Mouse (Mus musculus) heart, embryonic 12.5 days (tissue): Measurements from ENCODE around the gene Pafah1b3. TPM values are rescaled to one million over a fixed set of nuclear protein-coding genes. Genes with fewer than 3 reads are reported as not detected.

Source experiments
- ATAC-seq: fragments of 200-750 bp; cut with Nextera tagmentation; 2 replicates; pipeline ENCODE4 v1.8.0; 2017; ENCODE audit warnings: moderate TSS enrichment, moderate library complexity; ENCODE audit not compliant: insufficient number of reproducible peaks, low FRiP score
- H3K27ac ChIP-seq: fragments of 300-500 bp; sonication (generic); 2 replicates; pipeline ENCODE4 v1.5.1; 2016; ENCODE audit warnings: mild to moderate bottlenecking, moderate library complexity; ENCODE audit not compliant: poor library complexity, severe bottlenecking
- H3K27me3 ChIP-seq: fragments of 300-500 bp; sonication (generic); replicated peaks from 2 replicates; pipeline ENCODE4 v1.6.1; 2016; ENCODE audit warnings: mild to moderate bottlenecking, moderate library complexity
- H3K36me3 ChIP-seq: fragments of 300-500 bp; sonication (generic); 2 replicates; pipeline ENCODE4 v1.6.1; 2016; ENCODE audit warnings: mild to moderate bottlenecking, moderate library complexity
- H3K4me1 ChIP-seq: fragments of 300-500 bp; sonication (generic); replicated peaks from 2 replicates; pipeline ENCODE4 v1.6.1; 2016; ENCODE audit warnings: mild to moderate bottlenecking
- H3K4me2 ChIP-seq: fragments of 300-500 bp; sonication (generic); 2 replicates; pipeline ENCODE4 v1.6.1; 2016; ENCODE audit warnings: mild to moderate bottlenecking, moderate library complexity
- H3K4me3 ChIP-seq: fragments of 300-500 bp; sonication (generic); 2 replicates; pipeline ENCODE4 v1.5.1; 2016; ENCODE audit warnings: mild to moderate bottlenecking
- H3K9ac ChIP-seq: fragments of 300-500 bp; sonication (generic); 2 replicates; pipeline ENCODE4 v1.6.1; 2016; ENCODE audit warnings: mild to moderate bottlenecking, moderate library complexity
- H3K9me3 ChIP-seq: fragments of 300-500 bp; sonication (generic); replicated peaks from 2 replicates; pipeline ENCODE4 v1.6.1; 2016; ENCODE audit warnings: mild to moderate bottlenecking, moderate library complexity
- WGBS: fragments of 180-500 bp; shearing (Covaris S2); methylation state at CpG from one replicate; pipeline ENCODE4 v1.1.7; 2016; 5-methylcytosine and 5-hydroxymethylcytosine counted together
- polyA plus RNA-seq: library from polyadenylated mRNA; unstranded; fragments of >200 nt; fragmentation: Nextera tagmentation; extraction: Ambion mirVana; gene quantifications from 2 replicates; pipeline ENCODE4 v1.2.1, GENCODE M21; 2016

Pafah1b3 gene
- polyA plus RNA-seq, 1 experiment from 2014 or later = 131 TPM

DNA sequence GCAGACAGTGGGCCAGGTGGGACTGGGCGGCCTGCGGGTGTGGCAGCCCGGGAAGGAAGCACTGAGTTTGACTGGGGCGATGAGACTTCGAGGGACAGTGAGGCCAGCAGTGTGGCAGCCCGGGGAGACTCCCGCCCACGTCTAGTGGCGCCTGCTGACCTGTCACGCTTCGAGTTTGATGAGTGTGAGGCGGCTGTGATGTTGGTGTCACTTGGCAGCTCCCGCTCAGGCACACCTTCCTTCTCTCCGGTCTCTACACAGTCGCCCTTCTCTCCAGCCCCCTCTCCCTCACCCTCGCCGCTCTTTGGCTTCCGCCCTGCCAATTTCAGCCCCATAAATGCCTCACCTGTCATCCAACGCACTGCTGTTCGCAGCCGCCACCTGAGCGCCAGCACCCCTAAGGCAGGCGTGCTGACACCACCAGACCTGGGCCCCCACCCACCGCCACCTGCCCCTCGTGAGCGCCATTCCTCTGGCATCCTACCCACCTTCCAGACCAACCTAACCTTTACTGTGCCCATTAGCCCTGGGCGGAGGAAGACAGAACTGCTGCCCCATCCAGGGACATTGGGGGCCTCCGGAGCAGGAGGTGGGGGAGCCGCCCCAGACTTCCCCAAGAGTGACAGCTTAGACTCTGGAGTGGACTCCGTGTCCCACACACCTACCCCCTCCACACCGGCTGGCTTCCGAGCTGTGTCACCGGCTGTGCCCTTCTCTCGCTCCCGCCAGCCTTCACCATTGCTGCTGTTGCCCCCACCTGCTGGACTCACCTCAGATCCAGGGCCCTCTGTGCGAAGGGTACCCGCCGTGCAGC, 25.1 kb downstream of the Pafah1b3 start:
- no peak for ATAC-seq
- Histone ChIP-seq H3K27me3 (no peaks in the 10 kb centered on the region), H3K9me3 (no peaks in the 10 kb centered on the region), H3K4me3 (no peak overlapping the region), H3K9ac (no peak overlapping the region), H3K4me1 (peaks cover 74% of the 10 kb centered on the region), H3K36me3 (peaks cover 39% of the 10 kb centered on the region), H3K27ac (no peak overlapping the region), H3K4me2 (no peak overlapping the region)
- 81% methylated on average over 38 of the region's 38 CpGs for WGBS

DNA sequence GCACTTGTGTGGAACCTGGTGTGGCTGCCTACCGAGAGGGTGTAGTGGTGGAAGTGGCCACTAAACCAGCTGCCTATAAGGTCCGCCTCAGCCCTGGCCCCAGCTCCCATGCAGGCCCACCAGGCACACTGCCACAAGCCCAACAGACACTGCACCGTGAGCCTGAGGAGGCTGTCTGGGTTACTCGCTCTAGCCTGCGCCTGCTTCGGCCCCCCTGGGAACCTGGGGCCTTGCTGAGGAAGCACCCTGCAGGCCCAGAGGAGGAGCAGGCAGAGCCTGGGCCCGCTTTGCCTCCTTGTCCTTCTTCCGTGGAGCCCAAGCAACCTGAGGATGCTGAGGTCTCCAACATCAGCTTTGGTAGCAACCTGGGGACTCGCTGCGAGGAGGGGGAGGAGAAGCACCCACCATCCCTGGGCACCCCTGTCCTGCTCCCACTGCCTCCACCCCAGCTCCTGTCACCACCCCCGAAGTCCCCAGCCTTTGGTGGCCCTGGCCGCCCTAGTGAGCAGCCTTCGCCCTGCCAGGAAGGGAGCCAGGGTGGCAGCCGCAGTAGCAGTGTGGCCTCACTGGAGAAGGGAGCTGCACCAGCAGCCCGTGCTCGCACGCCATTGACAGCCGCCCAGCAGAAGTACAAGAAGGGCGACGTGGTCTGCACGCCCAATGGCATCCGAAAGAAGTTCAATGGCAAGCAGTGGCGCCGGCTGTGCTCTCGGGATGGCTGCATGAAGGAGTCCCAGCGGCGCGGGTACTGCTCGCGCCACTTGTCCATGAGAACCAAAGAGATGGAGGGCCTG, 25.9 kb downstream of the Pafah1b3 start:
- H3K36me3 ChIP-seq = peaks cover 39% of the 10 kb centered on the region
- H3K4me3 ChIP-seq = no peak overlapping the region
- H3K27ac ChIP-seq = no peak overlapping the region
- no peaks in the 10 kb centered on the region for H3K27me3 ChIP-seq
- no peak for ATAC-seq
- no peak overlapping the region for H3K4me2 ChIP-seq
- H3K4me1 ChIP-seq = peaks cover 68% of the 10 kb centered on the region
- WGBS = 83% methylated on average over 30 of the region's 30 CpGs
- H3K9ac ChIP-seq = no peak overlapping the region; the same call in 1 of the 2 replicates
- no peaks in the 10 kb centered on the region for H3K9me3 ChIP-seq

DNA sequence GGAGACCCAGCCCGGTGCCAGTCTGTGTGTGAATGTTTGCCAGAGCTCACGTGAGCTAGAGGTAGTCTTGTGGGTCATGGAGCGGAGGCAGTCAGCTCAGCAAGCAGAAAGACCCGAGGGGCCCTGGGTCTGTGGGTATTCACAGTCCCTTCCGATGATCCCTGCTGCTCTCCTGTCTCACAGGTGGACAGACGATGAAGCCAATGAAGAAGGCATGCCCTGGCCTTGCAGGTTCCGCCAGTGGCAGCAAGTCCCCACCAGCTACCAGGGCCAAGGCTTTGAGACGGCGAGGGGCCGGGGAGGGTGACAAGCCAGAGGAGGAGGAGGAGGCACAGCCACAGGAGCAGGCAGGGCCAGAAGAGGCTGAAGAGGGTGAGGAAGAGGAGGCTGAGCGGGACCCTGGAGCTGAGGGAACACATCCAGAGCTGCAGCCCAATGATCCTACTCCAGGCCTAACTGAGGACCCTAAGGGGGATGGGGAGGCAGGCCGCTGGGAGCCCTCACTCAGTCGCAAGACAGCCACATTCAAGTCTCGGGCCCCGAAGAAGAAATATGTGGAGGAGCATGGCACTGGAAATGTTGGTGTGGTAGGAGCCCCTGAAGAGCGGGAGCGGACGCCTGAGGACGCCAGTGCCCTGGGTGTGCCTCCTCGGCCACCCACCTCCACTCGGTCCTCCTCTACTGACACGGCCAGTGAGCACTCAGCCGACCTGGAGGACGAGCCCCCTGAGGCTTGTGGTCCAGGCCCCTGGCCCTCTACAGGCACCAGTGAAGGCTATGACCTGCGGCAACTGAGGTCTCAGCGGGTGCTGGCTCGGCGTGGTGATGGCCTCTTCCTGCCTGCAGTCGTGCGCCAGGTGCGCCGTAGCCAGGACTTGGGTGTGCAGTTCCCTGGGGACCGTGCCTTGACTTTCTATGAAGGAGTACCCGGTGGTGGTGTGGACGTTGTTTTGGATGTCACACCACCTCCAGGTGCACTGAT, 26.8 kb downstream of the Pafah1b3 start:
- no peaks in the 10 kb centered on the region for H3K9me3 ChIP-seq
- no peak overlapping the region for H3K9ac ChIP-seq
- H3K4me3 ChIP-seq = no peak overlapping the region
- H3K4me1 ChIP-seq = peaks cover 63% of the 10 kb centered on the region
- WGBS = 88% methylated on average over 35 of the region's 35 CpGs
- peaks cover 39% of the 10 kb centered on the region for H3K36me3 ChIP-seq
- no peak overlapping the region for H3K4me2 ChIP-seq
- H3K27ac ChIP-seq = no peak overlapping the region
- no peak for ATAC-seq
- H3K27me3 ChIP-seq = no peaks in the 10 kb centered on the region

DNA sequence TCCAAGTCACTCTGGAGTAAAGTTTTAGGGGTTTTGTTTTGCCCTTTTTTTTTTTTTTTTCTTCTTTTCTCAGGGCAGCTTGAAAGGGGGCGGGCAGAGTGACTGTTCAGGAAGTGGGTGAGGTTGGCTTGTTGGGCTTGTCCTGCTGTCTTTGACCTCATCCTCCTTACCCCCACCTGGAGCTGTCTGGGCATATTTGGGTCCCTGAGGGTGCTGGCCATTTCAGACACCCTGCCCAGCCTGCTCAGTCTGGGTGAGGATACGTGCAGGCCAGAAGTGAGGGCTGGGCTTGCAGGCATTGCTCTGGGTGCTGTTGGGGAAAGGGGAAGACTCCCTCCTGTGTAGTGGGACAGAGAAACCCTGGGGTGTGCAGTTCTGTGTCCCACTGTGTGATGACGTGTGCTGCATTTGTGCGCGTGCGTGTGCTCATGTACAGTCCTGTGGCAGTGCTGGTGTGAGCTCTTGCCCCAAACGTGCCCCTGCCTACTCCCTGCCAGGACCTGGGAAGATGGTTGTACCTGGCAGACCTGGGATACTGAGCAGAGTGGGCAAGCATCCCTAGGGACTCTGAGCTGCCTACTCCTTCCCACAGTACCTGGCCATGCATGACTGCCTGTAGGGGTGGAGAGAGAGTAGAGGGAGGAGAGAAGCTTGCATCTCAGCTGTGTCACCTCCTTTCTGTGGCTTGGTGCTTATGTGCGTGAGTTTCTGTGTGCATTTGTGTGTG, 28.1 kb downstream of the Pafah1b3 start:
- WGBS = 81% methylated on average over 8 of the region's 8 CpGs
- Histone ChIP-seq H3K4me3 (peak overlapping the region; percentile 93; the same call in 1 of the 2 replicates), H3K4me1 (peaks cover 51% of the 10 kb centered on the region), H3K36me3 (peaks cover 34% of the 10 kb centered on the region), H3K27ac (no peak overlapping the region), H3K4me2 (peak overlapping the region; percentile 82), H3K9me3 (no peaks in the 10 kb centered on the region), H3K27me3 (no peaks in the 10 kb centered on the region), H3K9ac (peak overlapping the region; percentile 97)
- ATAC-seq = no peak

DNA sequence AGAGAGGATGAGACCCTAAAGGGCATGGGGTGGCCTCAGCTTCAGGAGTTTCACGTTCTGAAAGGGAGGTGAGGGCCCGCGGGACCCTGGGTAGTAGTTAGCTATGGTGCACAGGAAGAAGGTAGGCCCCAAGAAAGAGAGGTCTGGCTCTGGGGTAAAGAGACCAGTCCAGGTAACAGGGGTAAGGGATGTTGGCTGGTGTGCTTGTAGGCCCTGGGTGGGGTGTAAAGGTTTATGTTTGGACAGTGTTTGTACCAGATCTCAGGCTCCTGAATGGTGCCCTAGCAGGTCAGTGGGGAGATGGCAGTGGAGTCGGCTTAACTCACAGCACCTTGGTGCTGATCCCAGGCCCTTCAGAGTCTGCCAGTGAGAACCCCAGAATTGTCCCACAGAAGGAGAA, 28.8 kb downstream of the Pafah1b3 start:
- Histone ChIP-seq H3K9ac (peak overlapping the region; percentile 97), H3K27ac (peak overlapping the region; percentile 85), H3K4me1 (peaks cover 44% of the 10 kb centered on the region), H3K4me3 (peak overlapping the region; percentile 93), H3K9me3 (no peaks in the 10 kb centered on the region), H3K36me3 (peaks cover 33% of the 10 kb centered on the region), H3K4me2 (peak overlapping the region; percentile 82), H3K27me3 (no peaks in the 10 kb centered on the region)
- 40% methylated on average over 4 of the region's 4 CpGs for WGBS
- ATAC-seq = no peak

DNA sequence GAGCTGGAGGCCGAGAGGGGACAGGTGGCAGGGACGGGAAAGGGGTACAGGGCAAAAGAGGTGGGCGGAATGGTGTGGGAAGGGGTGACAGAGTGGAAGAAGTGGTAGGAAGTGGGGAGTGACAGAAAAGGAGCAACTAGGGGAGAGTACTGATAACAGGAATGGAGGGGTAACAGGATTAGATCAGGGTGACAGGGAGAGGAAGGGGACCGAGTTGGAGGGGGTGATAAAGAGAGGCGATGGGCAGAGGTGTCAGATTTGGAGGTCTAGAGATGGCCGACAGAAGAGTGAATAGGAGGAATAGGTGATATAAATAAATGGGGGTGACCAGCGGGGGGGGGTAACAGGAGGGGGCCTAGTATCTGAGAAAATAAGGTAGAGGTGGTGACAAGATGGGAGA, 29.2 kb downstream of the Pafah1b3 start:
- 3% methylated on average over 7 of the region's 7 CpGs for WGBS
- Histone ChIP-seq H3K9me3 (no peaks in the 10 kb centered on the region), H3K36me3 (peaks cover 29% of the 10 kb centered on the region), H3K4me1 (peaks cover 40% of the 10 kb centered on the region), H3K27ac (peak overlapping the region; percentile 85), H3K27me3 (no peaks in the 10 kb centered on the region), H3K9ac (peak overlapping the region; percentile 97), H3K4me2 (peak overlapping the region; percentile 82), H3K4me3 (peak overlapping the region; percentile 93)
- no peak for ATAC-seq

DNA sequence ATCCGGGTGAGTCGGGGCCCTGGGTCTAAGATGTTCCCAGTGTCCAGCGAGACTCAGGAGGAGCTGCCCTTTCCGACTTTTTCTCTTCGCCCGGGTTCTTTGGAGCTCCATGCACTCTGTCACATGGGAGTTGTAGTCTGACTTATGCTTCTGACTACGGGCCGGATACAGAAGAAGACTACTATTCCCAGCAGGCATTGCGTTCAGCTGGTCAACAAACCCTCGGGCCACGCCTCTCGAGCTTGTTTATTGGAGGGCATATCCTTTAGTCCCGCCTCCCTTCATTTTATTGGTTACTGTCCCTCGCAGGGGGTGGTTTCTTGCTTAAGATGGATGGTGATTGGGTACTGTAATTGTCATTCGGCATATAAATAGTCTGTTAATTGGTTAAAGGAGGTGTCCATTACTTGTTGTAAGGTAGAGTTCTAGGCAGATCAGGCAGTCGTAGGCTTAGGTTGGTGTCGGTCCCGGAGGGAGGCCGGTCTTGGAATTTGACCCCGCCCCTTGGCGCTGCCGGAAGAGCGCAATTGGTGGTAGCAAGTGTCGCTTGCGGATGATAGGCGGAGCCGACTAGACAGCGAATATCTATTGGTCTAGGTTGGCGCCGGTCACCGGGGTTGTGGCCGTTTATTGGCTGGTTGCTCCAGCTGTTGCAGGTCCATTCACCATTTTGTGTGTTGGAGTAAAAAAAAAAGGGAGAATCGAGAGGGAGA, 29.9 kb downstream of the Pafah1b3 start:
- H3K9me3 ChIP-seq = no peaks in the 10 kb centered on the region
- peak; percentile 93 for ATAC-seq
- H3K4me3 ChIP-seq = peak overlapping the region; percentile 93
- peak overlapping the region; percentile 97 for H3K9ac ChIP-seq
- peak overlapping the region; percentile 82 for H3K4me2 ChIP-seq
- H3K27me3 ChIP-seq = no peaks in the 10 kb centered on the region
- H3K27ac ChIP-seq = peak overlapping the region; percentile 85
- peaks cover 33% of the 10 kb centered on the region for H3K4me1 ChIP-seq
- WGBS = under 1% methylated on average over 33 of the region's 33 CpGs
- peaks cover 22% of the 10 kb centered on the region for H3K36me3 ChIP-seq

DNA sequence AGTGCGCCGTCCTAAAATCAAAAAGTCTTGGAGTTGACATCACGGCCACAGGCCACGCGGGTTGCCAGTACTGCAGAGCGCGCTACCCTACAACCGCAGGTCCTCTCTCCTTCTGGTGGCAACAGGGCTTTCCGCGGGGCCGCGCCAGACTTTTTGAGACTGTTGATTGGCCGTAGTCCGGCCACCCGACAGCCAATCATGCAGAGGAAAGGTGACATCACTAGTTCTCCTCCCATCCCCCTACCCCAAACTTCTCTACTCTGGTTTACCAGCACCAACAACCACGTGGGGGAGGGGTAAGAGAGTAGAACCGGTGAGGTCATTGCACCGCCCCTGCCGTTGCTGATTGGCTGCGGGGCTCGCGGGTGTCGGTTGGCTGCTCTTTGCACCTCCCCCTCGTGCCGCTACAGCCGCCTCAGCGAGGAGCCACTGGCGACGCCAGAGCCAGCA, 30.5 kb downstream of the Pafah1b3 start, which contains the start of gene Cic:
Cic (plus strand) TSS at position 404 of the 450 bp plus-strand sequence.
- peaks cover 28% of the 10 kb centered on the region for H3K4me1 ChIP-seq
- peak within 1 kb of the TSS; percentile 85 for H3K27ac ChIP-seq
- no peaks in the 10 kb centered on the region for H3K9me3 ChIP-seq
- ATAC-seq = peak; percentile 91
- H3K27me3 ChIP-seq = no peaks in the 10 kb centered on the region
- peaks cover 17% of the 10 kb centered on the region for H3K36me3 ChIP-seq
- H3K4me3 ChIP-seq = peak within 1 kb of the TSS; percentile 93
- peak within 1 kb of the TSS; percentile 97 for H3K9ac ChIP-seq
- peak within 1 kb of the TSS; percentile 82 for H3K4me2 ChIP-seq
- 0% methylated on average over 29 of the region's 29 CpGs for WGBS

DNA sequence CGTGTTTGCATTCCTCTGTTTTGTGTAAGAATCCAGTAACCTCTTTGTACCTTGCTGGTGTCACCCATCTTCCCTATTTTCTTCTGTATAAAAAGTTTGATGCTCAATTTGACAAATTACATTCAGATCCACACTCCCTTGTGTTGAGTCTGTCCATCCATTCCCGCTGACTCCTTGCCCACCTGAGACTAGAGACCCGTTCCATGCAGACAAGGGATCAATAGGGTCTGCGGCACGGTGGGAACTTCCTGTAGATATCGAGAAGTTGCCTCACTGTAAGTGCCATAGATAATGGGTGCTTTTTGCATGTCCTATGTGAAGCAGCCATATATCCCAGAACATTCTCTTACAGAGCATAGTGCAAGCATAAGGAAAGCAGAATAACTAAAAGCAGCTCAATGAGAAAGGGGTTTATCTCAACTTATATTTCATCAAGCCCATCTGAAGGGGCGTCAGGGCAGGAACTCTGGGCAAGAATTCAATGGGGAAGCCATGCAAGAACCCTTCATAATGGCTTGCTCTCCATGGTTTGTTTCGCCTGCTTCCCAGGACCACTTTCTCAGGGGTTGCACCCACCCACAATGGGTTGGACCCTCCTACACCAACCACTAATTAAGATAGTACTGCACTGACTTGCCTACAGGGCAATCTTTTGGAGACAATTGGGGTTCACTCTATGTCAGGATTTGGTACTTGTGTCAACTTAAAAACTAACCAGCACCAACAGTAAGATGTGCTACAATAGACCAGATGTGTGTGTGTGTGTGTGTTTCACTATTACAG, 31.4 kb downstream of the Pafah1b3 start:
- Histone ChIP-seq H3K27me3 (no peaks in the 10 kb centered on the region), H3K4me1 (peaks cover 24% of the 10 kb centered on the region), H3K27ac (no peak overlapping the region), H3K4me2 (peak overlapping the region; percentile 67; the same call in 1 of the 2 replicates), H3K9ac (no peak overlapping the region), H3K9me3 (no peaks in the 10 kb centered on the region), H3K4me3 (no peak overlapping the region), H3K36me3 (peaks cover 7% of the 10 kb centered on the region)
- no peak for ATAC-seq
- WGBS = 71% methylated on average over 8 of the region's 8 CpGs
